Mouse (Mus musculus) lung, embryonic 15.5 days (tissue): ENCODE measurements around the gene Il1rl2. TPM values are rescaled to one million over a fixed set of nuclear protein-coding genes. Genes with fewer than 3 reads are reported as not detected.

ENCODE experiments used
- ATAC-seq: fragments of 200-750 bp; cut with Nextera tagmentation; 2 replicates; pipeline ENCODE4 v1.8.0; 2017; ENCODE audit warnings: moderate number of reproducible peaks, borderline replicate concordance; ENCODE audit not compliant: low FRiP score, low TSS enrichment; ENCODE audit errors: extremely low read depth
- H3K27ac ChIP-seq: fragments of 300-500 bp; sonication (generic); 2 replicates; pipeline ENCODE4 v1.5.1; 2015; ENCODE audit warnings: moderate library complexity, mild to moderate bottlenecking, inconsistent platforms
- H3K27me3 ChIP-seq: fragments of 300-500 bp; sonication (generic); 2 replicates; pipeline ENCODE4 v1.6.1; 2015; ENCODE audit warnings: inconsistent platforms
- H3K36me3 ChIP-seq: fragments of 300-500 bp; sonication (generic); 2 replicates; pipeline ENCODE4 v1.6.1; 2015; ENCODE audit warnings: inconsistent platforms
- H3K4me1 ChIP-seq: fragments of 300-500 bp; sonication (generic); 2 replicates; pipeline ENCODE4 v1.6.1; 2015; ENCODE audit warnings: inconsistent platforms
- H3K4me2 ChIP-seq: fragments of 300-500 bp; sonication (generic); 2 replicates; pipeline ENCODE4 v1.6.1; 2015; ENCODE audit warnings: inconsistent platforms, mild to moderate bottlenecking, moderate library complexity
- H3K4me3 ChIP-seq: fragments of 300-500 bp; sonication (generic); 2 replicates; pipeline ENCODE4 v1.5.1; 2015; ENCODE audit warnings: mild to moderate bottlenecking, inconsistent platforms
- H3K9ac ChIP-seq: fragments of 300-500 bp; sonication (generic); 2 replicates; pipeline ENCODE4 v1.6.1; 2015; ENCODE audit warnings: inconsistent platforms
- H3K9me3 ChIP-seq: fragments of 300-500 bp; sonication (generic); 2 replicates; pipeline ENCODE4 v1.6.1; 2016; ENCODE audit warnings: inconsistent platforms
- WGBS: fragments of 180-500 bp; shearing (Covaris S2); methylation state at CpG from one replicate; pipeline ENCODE4 v1.1.7; 2015; 5-methylcytosine and 5-hydroxymethylcytosine counted together
- polyA plus RNA-seq: library from polyadenylated mRNA; unstranded; fragments of >200 nt; fragmentation: Nextera tagmentation; extraction: Ambion mirVana; gene quantifications from 2 replicates; pipeline ENCODE4 v1.2.1, GENCODE M21; 2015

Il1rl2 gene
- polyA plus RNA-seq, 1 experiment from 2014 or later = 13.0 TPM

DNA sequence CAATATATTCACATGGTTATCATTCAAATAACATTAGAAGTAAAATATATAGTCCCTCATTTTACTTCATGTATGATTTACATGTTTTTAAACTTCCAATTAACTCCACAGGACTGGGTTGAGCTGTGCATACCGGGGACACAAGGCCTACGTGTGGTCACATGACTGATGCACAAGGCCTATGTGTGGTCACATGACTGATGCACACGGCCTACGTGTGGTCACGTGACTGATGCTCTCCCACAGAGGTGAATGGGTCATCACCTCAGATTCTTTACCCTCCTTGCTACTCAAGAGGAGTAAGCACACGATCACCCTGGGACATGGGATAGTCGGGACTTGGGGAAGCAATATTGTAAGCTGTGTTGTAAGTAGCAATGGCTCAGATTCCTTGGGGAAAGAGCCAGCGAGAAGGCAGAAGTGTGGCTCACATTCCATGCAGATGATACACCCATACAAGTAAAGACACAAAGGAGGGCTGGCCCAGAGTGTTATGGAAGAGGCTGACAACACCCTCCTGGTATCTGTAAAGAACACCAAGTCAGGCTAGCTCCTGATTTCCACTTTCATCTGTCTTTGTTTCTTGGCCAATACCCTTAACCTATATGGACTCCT is 60.6 kb downstream of the Il1rl2 start:
- H3K4me1 ChIP-seq = no peaks in the 10 kb centered on the region
- no peak overlapping the region for H3K4me3 ChIP-seq
- no peaks in the 10 kb centered on the region for H3K36me3 ChIP-seq
- no peak overlapping the region for H3K4me2 ChIP-seq
- no peak overlapping the region for H3K27ac ChIP-seq
- H3K9me3 ChIP-seq = no peaks in the 10 kb centered on the region
- H3K27me3 ChIP-seq = no peaks in the 10 kb centered on the region
- no peak overlapping the region for H3K9ac ChIP-seq
- WGBS = 90% methylated on average over 8 of the region's 8 CpGs
- ATAC-seq = no peak

DNA sequence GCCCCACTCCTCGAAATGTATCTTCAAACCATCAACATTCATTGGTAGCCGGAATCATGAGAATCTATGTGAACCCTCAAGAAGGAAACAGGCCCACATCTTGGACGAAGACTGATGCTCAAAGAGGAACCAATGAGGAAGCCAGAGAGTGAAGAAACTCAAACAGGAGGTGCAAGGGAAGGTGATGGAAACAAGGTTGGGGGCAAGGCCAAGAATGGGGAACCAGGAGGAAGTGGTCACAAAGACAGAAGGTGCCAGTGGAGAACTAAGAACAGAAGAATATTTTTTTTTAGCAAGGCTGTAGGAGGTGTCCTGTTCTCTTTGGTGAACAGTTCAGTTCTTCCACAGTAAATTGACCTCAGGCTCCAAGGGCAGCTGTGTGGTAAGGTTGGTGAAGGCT is 67.0 kb downstream of the Il1rl2 start:
- 77% methylated on average over 3 of the region's 3 CpGs for WGBS

DNA sequence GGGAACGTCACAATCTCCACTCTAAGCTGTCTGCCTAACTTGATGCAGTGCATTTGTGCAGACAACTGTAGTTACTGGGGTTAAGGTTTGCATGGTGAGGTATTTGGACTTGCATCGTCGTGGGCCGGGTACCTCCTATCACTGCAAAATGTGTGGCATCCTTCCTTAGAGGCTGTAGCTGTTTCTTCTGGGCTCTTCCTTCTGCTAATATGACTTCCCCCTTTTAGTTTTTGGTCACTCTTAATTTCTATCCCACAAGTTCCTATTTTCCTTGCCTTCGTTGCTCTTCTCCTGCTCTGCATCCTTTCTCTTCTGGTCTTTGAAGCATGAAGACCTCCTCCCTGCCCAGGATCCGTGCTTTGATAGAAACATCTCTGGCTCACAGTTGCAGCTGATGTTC is 68.1 kb downstream of the Il1rl2 start:
- no peaks in the 10 kb centered on the region for H3K4me1 ChIP-seq
- no peak overlapping the region for H3K27ac ChIP-seq
- no peak for ATAC-seq
- no peak overlapping the region for H3K4me3 ChIP-seq
- H3K9me3 ChIP-seq = no peaks in the 10 kb centered on the region
- WGBS = 82% methylated on average over 6 of the region's 6 CpGs
- no peak overlapping the region for H3K9ac ChIP-seq
- no peak overlapping the region for H3K4me2 ChIP-seq
- no peaks in the 10 kb centered on the region for H3K27me3 ChIP-seq
- H3K36me3 ChIP-seq = no peaks in the 10 kb centered on the region

More for the DNA sequence above, 67.0 kb downstream of the Il1rl2 start:
- Histone ChIP-seq H3K4me2 (no peak overlapping the region), H3K27me3 (no peaks in the 10 kb centered on the region), H3K9ac (no peak overlapping the region), H3K4me3 (no peak overlapping the region), H3K27ac (no peak overlapping the region), H3K36me3 (no peaks in the 10 kb centered on the region), H3K9me3 (no peaks in the 10 kb centered on the region), H3K4me1 (no peaks in the 10 kb centered on the region)
- no peak for ATAC-seq

DNA sequence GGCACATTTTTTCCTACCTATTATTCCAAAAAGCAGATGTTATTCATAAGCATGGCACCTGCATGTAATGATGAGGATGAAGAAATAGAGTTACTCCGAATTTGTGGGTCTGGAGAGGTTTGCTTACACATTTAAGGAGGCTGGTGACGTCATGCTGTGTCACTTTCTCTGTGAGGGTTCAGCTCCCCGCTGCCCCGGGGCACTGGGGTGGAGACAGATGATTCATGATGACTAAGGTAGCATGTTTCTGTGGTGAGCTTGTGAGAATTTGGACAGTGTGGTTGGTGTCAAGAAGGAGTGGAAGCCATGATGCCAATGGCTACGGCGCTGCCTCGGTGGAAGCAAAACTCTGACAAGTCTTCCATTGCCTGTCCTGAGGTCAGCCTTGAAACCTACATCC is 68.8 kb downstream of the Il1rl2 start:
- no peak for ATAC-seq
- H3K4me1 ChIP-seq = no peaks in the 10 kb centered on the region
- H3K36me3 ChIP-seq = no peaks in the 10 kb centered on the region
- no peak overlapping the region for H3K4me3 ChIP-seq
- no peaks in the 10 kb centered on the region for H3K27me3 ChIP-seq
- no peak overlapping the region for H3K4me2 ChIP-seq
- H3K9me3 ChIP-seq = no peaks in the 10 kb centered on the region
- no peak overlapping the region for H3K27ac ChIP-seq
- no peak overlapping the region for H3K9ac ChIP-seq
- WGBS = 82% methylated on average over 7 of the region's 7 CpGs

DNA sequence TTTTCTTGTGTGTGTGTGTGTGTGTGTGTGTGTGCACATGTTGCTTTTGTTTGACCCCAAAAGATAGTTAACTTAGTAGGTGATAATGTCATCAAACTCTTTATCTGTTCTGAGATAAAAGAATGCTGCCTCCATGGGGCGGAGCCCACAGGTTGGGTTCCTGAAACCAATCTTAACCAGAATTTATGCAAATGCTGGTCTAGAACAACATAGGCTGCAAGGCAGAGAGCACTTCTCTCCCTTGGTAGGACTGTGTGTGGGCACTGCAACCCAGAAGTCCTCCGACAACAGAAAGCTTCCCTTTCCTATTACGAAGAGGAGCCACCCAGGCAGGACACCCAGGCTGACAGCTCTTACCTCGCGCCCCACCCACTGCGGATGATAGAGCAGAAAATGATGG is 75.2 kb downstream of the Il1rl2 start:
- H3K9ac ChIP-seq = no peak overlapping the region
- H3K27ac ChIP-seq = no peak overlapping the region
- H3K9me3 ChIP-seq = no peaks in the 10 kb centered on the region
- H3K4me1 ChIP-seq = no peaks in the 10 kb centered on the region
- H3K4me2 ChIP-seq = no peak overlapping the region
- H3K36me3 ChIP-seq = no peaks in the 10 kb centered on the region
- H3K27me3 ChIP-seq = no peaks in the 10 kb centered on the region
- WGBS = 80% methylated on average over 6 of the region's 6 CpGs
- H3K4me3 ChIP-seq = no peak overlapping the region
- no peak for ATAC-seq

DNA sequence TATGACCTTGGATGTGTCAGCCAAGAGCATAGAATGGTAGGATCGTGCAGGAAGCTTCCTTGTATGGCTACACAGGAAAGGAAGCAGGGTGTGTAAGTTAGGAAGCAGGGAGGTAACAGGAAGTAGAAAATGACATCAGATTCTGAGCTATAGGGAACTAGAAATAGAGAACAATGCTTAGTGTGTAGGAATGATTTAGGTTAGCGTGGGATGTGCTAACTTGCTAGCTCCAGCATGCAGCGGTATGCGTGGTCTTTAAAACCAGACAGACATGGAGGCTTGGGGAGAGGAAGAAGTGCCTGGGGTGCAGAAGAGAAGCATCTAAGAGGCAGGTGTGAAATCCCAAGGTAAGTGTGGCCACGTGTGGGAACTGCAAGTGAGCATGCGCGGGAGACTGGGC is 80.3 kb downstream of the Il1rl2 start:
- Histone ChIP-seq H3K36me3 (no peaks in the 10 kb centered on the region), H3K4me2 (no peak overlapping the region), H3K9me3 (no peaks in the 10 kb centered on the region), H3K4me3 (no peak overlapping the region), H3K27ac (no peak overlapping the region), H3K4me1 (no peaks in the 10 kb centered on the region), H3K27me3 (no peaks in the 10 kb centered on the region), H3K9ac (no peak overlapping the region)
- WGBS = 71% methylated on average over 7 of the region's 7 CpGs
- ATAC-seq = no peak

DNA sequence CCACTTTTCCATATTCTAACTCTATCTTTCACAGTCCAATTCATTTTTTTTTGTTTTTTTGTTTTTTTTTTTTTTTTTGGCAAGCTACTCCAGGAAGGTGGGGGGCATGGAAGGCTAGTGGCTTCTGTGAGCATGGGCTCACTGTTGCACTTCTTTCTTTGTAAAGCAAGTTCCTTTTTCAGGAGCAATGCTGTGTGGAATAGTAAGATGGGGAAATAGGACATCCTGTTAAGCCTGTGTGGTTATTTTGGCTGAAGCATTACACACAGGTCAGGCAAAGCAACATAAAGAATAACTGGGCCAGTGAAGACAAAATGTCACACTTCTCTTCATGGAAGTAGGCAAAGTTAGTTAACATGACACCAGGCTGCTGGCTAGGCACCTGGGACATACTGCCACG is 85.5 kb downstream of the Il1rl2 start:
- no peak for ATAC-seq
- no peak overlapping the region for H3K9ac ChIP-seq
- H3K4me1 ChIP-seq = no peaks in the 10 kb centered on the region
- no peaks in the 10 kb centered on the region for H3K36me3 ChIP-seq
- 41% methylated on average over 1 of the region's 1 CpGs for WGBS
- H3K27ac ChIP-seq = no peak overlapping the region
- no peaks in the 10 kb centered on the region for H3K27me3 ChIP-seq
- no peak overlapping the region for H3K4me2 ChIP-seq
- no peaks in the 10 kb centered on the region for H3K9me3 ChIP-seq
- H3K4me3 ChIP-seq = no peak overlapping the region

DNA sequence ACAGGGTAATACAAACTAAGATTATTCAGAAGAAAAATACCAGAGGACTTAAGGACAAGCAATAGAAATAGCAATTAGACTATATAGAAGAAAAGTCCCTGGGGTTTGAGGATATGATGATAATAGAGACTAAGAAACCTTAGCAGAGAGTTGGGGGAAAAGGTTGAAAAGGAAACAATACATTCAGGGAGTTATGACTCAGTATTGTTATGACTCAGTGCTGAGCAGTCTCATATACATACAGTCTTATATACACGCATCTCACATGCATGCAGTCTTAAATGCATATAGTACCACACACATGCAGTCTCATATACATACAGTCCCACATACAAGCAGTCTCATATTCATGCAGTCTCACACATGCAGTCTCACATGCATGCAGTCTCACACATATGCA is 88.6 kb downstream of the Il1rl2 start:
- ATAC-seq = no peak
- Histone ChIP-seq H3K9me3 (no peaks in the 10 kb centered on the region), H3K36me3 (no peaks in the 10 kb centered on the region), H3K4me2 (no peak overlapping the region), H3K27me3 (no peaks in the 10 kb centered on the region), H3K9ac (no peak overlapping the region), H3K4me1 (no peaks in the 10 kb centered on the region), H3K4me3 (no peak overlapping the region), H3K27ac (no peak overlapping the region)
- 91% methylated on average over 1 of the region's 1 CpGs for WGBS

DNA sequence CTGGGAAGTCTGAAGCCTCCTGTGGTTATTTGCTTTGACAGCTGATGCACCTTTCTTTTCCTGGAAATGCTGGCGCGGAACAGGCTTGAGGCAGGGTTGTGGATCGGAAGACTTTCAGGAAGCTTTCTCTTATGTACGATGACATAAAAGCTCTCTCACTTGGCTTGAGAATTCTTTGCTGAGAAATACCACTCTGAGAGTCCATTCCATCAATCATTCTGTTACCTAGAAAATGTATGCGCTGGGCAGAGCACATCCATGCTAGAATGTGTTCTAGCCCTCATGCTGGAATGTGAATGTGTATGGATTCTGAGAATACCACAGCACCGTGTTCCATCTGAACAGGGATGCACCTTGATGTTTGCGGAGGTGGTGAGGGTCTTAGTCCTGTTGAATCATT is 89.9 kb downstream of the Il1rl2 start:
- Histone ChIP-seq H3K27me3 (no peaks in the 10 kb centered on the region), H3K36me3 (no peaks in the 10 kb centered on the region), H3K9me3 (no peaks in the 10 kb centered on the region), H3K27ac (no peak overlapping the region), H3K4me1 (peaks cover 3% of the 10 kb centered on the region; the same call in 1 of the 2 replicates), H3K4me3 (no peak overlapping the region), H3K4me2 (no peak overlapping the region), H3K9ac (no peak overlapping the region)
- 68% methylated on average over 7 of the region's 7 CpGs for WGBS
- ATAC-seq = no peak

DNA sequence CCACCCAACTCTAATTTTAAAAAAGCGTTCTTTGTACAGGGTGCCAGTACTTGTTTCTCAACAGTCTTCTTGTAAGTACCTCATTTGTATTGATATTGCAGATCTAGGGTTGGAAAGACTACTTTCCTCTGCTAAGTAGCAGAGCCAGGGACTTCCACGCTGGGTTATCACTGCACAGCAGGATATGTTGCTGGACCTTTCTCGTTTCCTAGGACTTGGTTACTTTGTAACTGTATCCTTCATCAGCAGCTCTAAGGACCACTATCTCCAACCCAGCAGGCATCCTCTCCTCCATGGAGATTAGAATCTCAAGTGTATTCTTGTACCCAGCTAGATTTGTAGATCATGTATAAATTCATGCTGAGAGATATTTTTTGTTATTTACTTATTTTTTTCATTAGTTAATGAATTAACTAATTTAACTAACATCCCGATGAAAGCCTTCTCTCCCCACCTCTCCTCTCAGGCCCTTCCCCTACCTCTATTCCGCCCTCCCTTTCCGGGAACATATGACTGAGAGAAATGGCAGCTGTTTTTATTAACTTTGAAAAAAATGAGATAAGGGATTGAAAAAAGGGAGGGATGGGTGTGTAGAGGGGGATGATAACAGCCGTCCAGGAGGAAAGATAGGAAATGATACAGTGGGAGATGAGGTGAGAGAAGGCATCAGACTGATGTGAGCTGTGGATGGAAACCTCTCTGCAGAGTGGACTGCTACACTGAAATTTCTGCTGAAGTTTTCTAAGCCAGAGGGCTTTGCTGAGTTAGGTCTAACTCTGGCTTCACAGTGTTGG is 90.7 kb downstream of the Il1rl2 start:
- Histone ChIP-seq H3K36me3 (no peaks in the 10 kb centered on the region), H3K4me1 (peaks cover 3% of the 10 kb centered on the region; the same call in 1 of the 2 replicates), H3K9me3 (no peaks in the 10 kb centered on the region), H3K9ac (no peak overlapping the region), H3K27me3 (no peaks in the 10 kb centered on the region), H3K27ac (no peak overlapping the region), H3K4me2 (no peak overlapping the region), H3K4me3 (no peak overlapping the region)
- 48% methylated on average over 7 of the region's 7 CpGs for WGBS
- ATAC-seq = no peak

DNA sequence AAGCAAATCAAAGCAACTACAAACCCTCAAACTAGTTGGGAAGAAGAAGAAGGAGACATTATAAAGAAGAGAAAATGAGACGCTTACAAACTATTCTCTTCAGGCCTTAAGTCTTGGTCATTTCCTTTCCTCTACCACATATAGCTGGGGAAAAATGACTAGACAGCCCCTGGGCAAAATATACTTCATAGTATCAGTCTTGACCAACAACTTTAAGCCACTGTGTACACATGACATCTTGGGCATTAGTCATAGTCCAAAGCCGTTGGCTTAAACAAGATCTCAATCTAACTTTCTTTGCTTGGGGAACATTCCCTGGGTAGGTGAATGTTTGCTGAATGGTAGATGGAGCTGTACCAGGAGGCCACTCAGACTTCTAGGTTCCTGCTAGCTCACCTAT is 92.6 kb downstream of the Il1rl2 start:
- Histone ChIP-seq H3K9ac (no peak overlapping the region), H3K4me2 (no peak overlapping the region), H3K4me1 (peaks cover 3% of the 10 kb centered on the region; the same call in 1 of the 2 replicates), H3K27me3 (no peaks in the 10 kb centered on the region), H3K27ac (no peak overlapping the region), H3K36me3 (no peaks in the 10 kb centered on the region), H3K9me3 (no peaks in the 10 kb centered on the region), H3K4me3 (no peak overlapping the region)
- no peak for ATAC-seq
- 75% methylated on average over 2 of the region's 2 CpGs for WGBS
